Mouse (Mus musculus) forebrain, embryonic 12.5 days (tissue): ENCODE results near the gene Tmem63b. TPM values are rescaled to one million over a fixed set of nuclear protein-coding genes. Genes with fewer than 3 reads are reported as not detected.

Experiments
- ATAC-seq: fragments of 200-750 bp; cut with Nextera tagmentation; 2 replicates; pipeline ENCODE4 v1.8.0; 2017; ENCODE audit warnings: moderate TSS enrichment; ENCODE audit not compliant: low FRiP score
- H3K27ac ChIP-seq: fragments of 300-500 bp; sonication (generic); 2 replicates; pipeline ENCODE4 v1.5.1; 2016; ENCODE audit warnings: mild to moderate bottlenecking
- H3K27me3 ChIP-seq: fragments of 300-500 bp; sonication (generic); 2 replicates; pipeline ENCODE4 v1.6.1; 2016; ENCODE audit warnings: mild to moderate bottlenecking
- H3K36me3 ChIP-seq: fragments of 300-500 bp; sonication (generic); replicated peaks from 2 replicates; pipeline ENCODE4 v1.6.1; 2016; ENCODE audit warnings: mild to moderate bottlenecking
- H3K4me1 ChIP-seq: fragments of 300-500 bp; sonication (generic); 2 replicates; pipeline ENCODE4 v1.6.1; 2016
- H3K4me2 ChIP-seq: fragments of 300-500 bp; sonication (generic); 2 replicates; pipeline ENCODE4 v1.6.1; 2016; ENCODE audit warnings: mild to moderate bottlenecking, moderate library complexity
- H3K4me3 ChIP-seq: fragments of 300-500 bp; sonication (generic); replicated peaks from 2 replicates; pipeline ENCODE4 v1.5.1; 2016; ENCODE audit warnings: mild to moderate bottlenecking
- H3K9ac ChIP-seq: fragments of 300-500 bp; sonication (generic); 2 replicates; pipeline ENCODE4 v1.6.1; 2016; ENCODE audit warnings: mild to moderate bottlenecking
- H3K9me3 ChIP-seq: fragments of 300-500 bp; sonication (generic); 2 replicates; pipeline ENCODE4 v1.6.1; 2016
- WGBS: fragments of 180-500 bp; shearing (Covaris S2); methylation state at CpG from one replicate; pipeline ENCODE4 v1.1.7; 2016; 5-methylcytosine and 5-hydroxymethylcytosine counted together
- polyA plus RNA-seq: library from polyadenylated mRNA; unstranded; fragments of >200 nt; fragmentation: Nextera tagmentation; extraction: Ambion mirVana; gene quantifications from 2 replicates; pipeline ENCODE4 v1.2.1, GENCODE M21; 2016

Tmem63b gene
- 85.7 and 89.3 TPM in 2 replicates for polyA plus RNA-seq

- H3K9ac ChIP-seq, result peak within 1 kb of the TSS; percentile 88
- no peaks in the 10 kb centered on the region for H3K9me3 ChIP-seq
- H3K27ac ChIP-seq, result peak within 1 kb of the TSS; percentile 88
- H3K4me2 ChIP-seq, result peak within 1 kb of the TSS; percentile 78
- no peak for ATAC-seq
- 7% methylated on average over 12 of the region's 12 CpGs for WGBS
- H3K27me3 ChIP-seq, result no peaks in the 10 kb centered on the region
- H3K36me3 ChIP-seq, result no peaks in the 10 kb centered on the region
- peaks cover 33% of the 10 kb centered on the region for H3K4me1 ChIP-seq
- H3K4me3 ChIP-seq, result peak within 1 kb of the TSS; percentile 87
Observed at GRCm38 (mm10) chr17:45686716-45687115, at the start of gene Tmem63b. Gene Tmem63b (minus strand): TSS chr17:45686905.

- 3% methylated on average over 10 of the region's 10 CpGs for WGBS
- peak overlapping the region; percentile 90 for H3K27ac ChIP-seq
- peak overlapping the region; percentile 58 for H3K4me2 ChIP-seq
- H3K27me3 ChIP-seq, result peaks cover 19% of the 10 kb centered on the region
- no peaks in the 10 kb centered on the region for H3K36me3 ChIP-seq
- peak overlapping the region; percentile 65 for H3K9ac ChIP-seq
- ATAC-seq, result peak; percentile 22
- peaks cover 42% of the 10 kb centered on the region for H3K4me1 ChIP-seq
- H3K9me3 ChIP-seq, result no peaks in the 10 kb centered on the region
- H3K4me3 ChIP-seq, result peak overlapping the region; percentile 40
Observed at GRCm38 (mm10) chr17:45735382-45736310, 48.9 kb upstream of the Tmem63b start.

- 54% methylated on average over 4 of the region's 4 CpGs for WGBS
Observed at GRCm38 (mm10) chr17:45734881-45735280, 48.2 kb upstream of the Tmem63b start.

GRCm38 (mm10) chr17:45734333-45734732 is 47.6 kb upstream of the Tmem63b start:
- H3K4me1 ChIP-seq, result peaks cover 42% of the 10 kb centered on the region
- peak overlapping the region; percentile 34; the same call in 1 of the 2 replicates for H3K4me3 ChIP-seq
- H3K27me3 ChIP-seq, result peaks cover 25% of the 10 kb centered on the region
- no peaks in the 10 kb centered on the region for H3K36me3 ChIP-seq
- WGBS, result 4% methylated on average over 3 of the region's 3 CpGs
- H3K9me3 ChIP-seq, result no peaks in the 10 kb centered on the region
- peak overlapping the region; percentile 69 for H3K4me2 ChIP-seq
- ATAC-seq, result no peak
- peak overlapping the region; percentile 58; the same call in 1 of the 2 replicates for H3K9ac ChIP-seq
- peak overlapping the region; percentile 76 for H3K27ac ChIP-seq

More at GRCm38 (mm10) chr17:45734881-45735280, 48.2 kb upstream of the Tmem63b start:
- peak overlapping the region; percentile 58; the same call in 1 of the 2 replicates for H3K9ac ChIP-seq
- H3K27me3 ChIP-seq, result peaks cover 21% of the 10 kb centered on the region
- no peaks in the 10 kb centered on the region for H3K9me3 ChIP-seq
- no peak overlapping the region for H3K4me3 ChIP-seq
- no peaks in the 10 kb centered on the region for H3K36me3 ChIP-seq
- H3K4me2 ChIP-seq, result peak overlapping the region; percentile 69; the same call in 1 of the 2 replicates
- H3K27ac ChIP-seq, result peak overlapping the region; percentile 76; the same call in 1 of the 2 replicates
- no peak for ATAC-seq
- H3K4me1 ChIP-seq, result peaks cover 42% of the 10 kb centered on the region

- peak; percentile 51 for ATAC-seq
- H3K4me1 ChIP-seq, result peaks cover 42% of the 10 kb centered on the region
- under 1% methylated on average over 41 of the region's 41 CpGs for WGBS
Observed at GRCm38 (mm10) chr17:45733735-45734301, 47.1 kb upstream of the Tmem63b start, which contains the start of gene 1600014C23Rik. Gene 1600014C23Rik (minus strand): TSS chr17:45733844.

GRCm38 (mm10) chr17:45733038-45733734 is 46.5 kb upstream of the Tmem63b start:
- Histone ChIP-seq H3K4me1 (peaks cover 42% of the 10 kb centered on the region), H3K36me3 (no peaks in the 10 kb centered on the region), H3K4me2 (peak overlapping the region; percentile 69), H3K27me3 (peaks cover 31% of the 10 kb centered on the region), H3K27ac (no peak overlapping the region), H3K9ac (peak overlapping the region; percentile 58), H3K9me3 (no peaks in the 10 kb centered on the region), H3K4me3 (0 out of 2 replicates have a peak overlapping the region, but pooled peaks have one; percentile 34)
- no peak; the same call in 1 of the 2 replicates for ATAC-seq
- WGBS, result 53% methylated on average over 19 of the region's 19 CpGs

More at GRCm38 (mm10) chr17:45733735-45734301, 47.1 kb upstream of the Tmem63b start, which contains the start of gene 1600014C23Rik:
- Histone ChIP-seq H3K9me3 (no peaks in the 10 kb centered on the region), H3K27ac (peak within 1 kb of the TSS; percentile 76), H3K9ac (peak within 1 kb of the TSS; percentile 58), H3K27me3 (peaks cover 30% of the 10 kb centered on the region), H3K4me2 (peak within 1 kb of the TSS; percentile 69), H3K4me3 (peak within 1 kb of the TSS; percentile 34), H3K36me3 (no peaks in the 10 kb centered on the region)

GRCm38 (mm10) chr17:45731172-45731864 is 44.6 kb upstream of the Tmem63b start:
- Histone ChIP-seq H3K4me1 (peaks cover 35% of the 10 kb centered on the region), H3K36me3 (no peaks in the 10 kb centered on the region), H3K4me3 (no peak overlapping the region), H3K9ac (no peak overlapping the region), H3K27me3 (peaks cover 31% of the 10 kb centered on the region), H3K27ac (no peak overlapping the region), H3K9me3 (no peaks in the 10 kb centered on the region), H3K4me2 (no peak overlapping the region)
- WGBS, result 24% methylated on average over 9 of the region's 9 CpGs
- 0 out of 2 replicates have a peak, but pooled peaks have one; percentile 5 for ATAC-seq

GRCm38 (mm10) chr17:45730696-45731095 is 44.0 kb upstream of the Tmem63b start:
- Histone ChIP-seq H3K9me3 (no peaks in the 10 kb centered on the region), H3K27ac (no peak overlapping the region), H3K36me3 (no peaks in the 10 kb centered on the region), H3K4me2 (no peak overlapping the region), H3K9ac (no peak overlapping the region), H3K4me1 (peaks cover 28% of the 10 kb centered on the region), H3K4me3 (no peak overlapping the region), H3K27me3 (peaks cover 31% of the 10 kb centered on the region)
- WGBS, result 82% methylated on average over 4 of the region's 4 CpGs
- ATAC-seq, result no peak

- H3K27me3 ChIP-seq, result peaks cover 31% of the 10 kb centered on the region
- H3K27ac ChIP-seq, result no peak overlapping the region
- no peaks in the 10 kb centered on the region for H3K36me3 ChIP-seq
- peaks cover 17% of the 10 kb centered on the region for H3K4me1 ChIP-seq
- no peak for ATAC-seq
- 58% methylated on average over 10 of the region's 10 CpGs for WGBS
- H3K4me2 ChIP-seq, result no peak overlapping the region
- H3K9me3 ChIP-seq, result no peaks in the 10 kb centered on the region
- no peak overlapping the region for H3K9ac ChIP-seq
- no peak overlapping the region for H3K4me3 ChIP-seq
Observed at GRCm38 (mm10) chr17:45729387-45729786, 42.7 kb upstream of the Tmem63b start.

- no peaks in the 10 kb centered on the region for H3K36me3 ChIP-seq
- no peak for ATAC-seq
Observed at GRCm38 (mm10) chr17:45727983-45728723, 41.4 kb upstream of the Tmem63b start.

GRCm38 (mm10) chr17:45727481-45727880 is 40.8 kb upstream of the Tmem63b start:
- H3K9me3 ChIP-seq, result no peaks in the 10 kb centered on the region
- ATAC-seq, result no peak
- peaks cover 21% of the 10 kb centered on the region for H3K27me3 ChIP-seq
- peaks cover 11% of the 10 kb centered on the region for H3K4me1 ChIP-seq
- no peak overlapping the region for H3K9ac ChIP-seq
- H3K36me3 ChIP-seq, result no peaks in the 10 kb centered on the region
- H3K27ac ChIP-seq, result no peak overlapping the region
- H3K4me3 ChIP-seq, result no peak overlapping the region
- no peak overlapping the region for H3K4me2 ChIP-seq
- 88% methylated on average over 2 of the region's 2 CpGs for WGBS

More at GRCm38 (mm10) chr17:45727983-45728723, 41.4 kb upstream of the Tmem63b start:
- H3K9ac ChIP-seq, result no peak overlapping the region
- H3K4me2 ChIP-seq, result no peak overlapping the region
- no peaks in the 10 kb centered on the region for H3K9me3 ChIP-seq
- H3K4me3 ChIP-seq, result no peak overlapping the region
- no peak overlapping the region for H3K27ac ChIP-seq
- 65% methylated on average over 8 of the region's 8 CpGs for WGBS
- H3K27me3 ChIP-seq, result peaks cover 27% of the 10 kb centered on the region
- peaks cover 9% of the 10 kb centered on the region for H3K4me1 ChIP-seq
